Mouse (Mus musculus) stomach, postnatal 0 days (tissue): ENCODE results near the gene Tifab. TPM values are rescaled to one million over a fixed set of nuclear protein-coding genes. Genes with fewer than 3 reads are reported as not detected.

Experiments
- ATAC-seq: fragments of 200-750 bp; cut with Nextera tagmentation; 2 replicates; pipeline ENCODE4 v1.8.0; 2017; ENCODE audit not compliant: low FRiP score, low TSS enrichment
- DNase-seq: peaks from one replicate; pipeline ENCODE4 v3.0.0-alpha.2; 2016; ENCODE audit warnings: low spot score
- H3K27ac ChIP-seq: fragments of 300-500 bp; sonication (generic); replicated peaks from 2 replicates; pipeline ENCODE4 v1.5.1; 2014; ENCODE audit warnings: mild to moderate bottlenecking, control low read depth
- H3K27me3 ChIP-seq: fragments of 300-500 bp; sonication (generic); 2 replicates; pipeline ENCODE4 v1.6.1; 2014; ENCODE audit warnings: low read length; ENCODE audit not compliant: control insufficient read depth, insufficient read depth
- H3K36me3 ChIP-seq: fragments of 300-500 bp; sonication (generic); 2 replicates; pipeline ENCODE4 v1.6.1; 2014; ENCODE audit warnings: low read length, mixed read lengths; ENCODE audit not compliant: control insufficient read depth, insufficient read depth
- H3K4me1 ChIP-seq: fragments of 300-500 bp; sonication (generic); replicated peaks from 2 replicates; pipeline ENCODE4 v1.6.1; 2014; ENCODE audit warnings: antibody characterized with exemption; ENCODE audit not compliant: control insufficient read depth, insufficient read depth
- H3K4me2 ChIP-seq: fragments of 300-500 bp; sonication (generic); replicated peaks from 2 replicates; pipeline ENCODE4 v1.6.1; 2014; ENCODE audit warnings: low read depth, mild to moderate bottlenecking, control low read depth, moderate library complexity
- H3K4me3 ChIP-seq: fragments of 300-500 bp; sonication (generic); 2 replicates; pipeline ENCODE4 v1.5.1; 2014; ENCODE audit warnings: low read depth, low read length, control low read depth
- H3K9ac ChIP-seq: fragments of 300-500 bp; sonication (generic); 2 replicates; pipeline ENCODE4 v1.6.1; 2014; ENCODE audit warnings: mild to moderate bottlenecking, low read length, control low read depth, mixed read lengths
- H3K9me3 ChIP-seq: fragments of 300-500 bp; sonication (generic); 2 replicates; pipeline ENCODE4 v1.6.1; 2016; ENCODE audit warnings: low read length; ENCODE audit not compliant: control insufficient read depth
- CTCF ChIP-seq: IDR thresholded peaks from 2 replicates; pipeline ENCODE4 v1.5.1; 2016; ENCODE audit warnings: antibody characterized with exemption, low read depth, mild to moderate bottlenecking, moderate library complexity
- EP300 ChIP-seq: optimal IDR thresholded peaks from 2 replicates; pipeline ENCODE3; 2016; ENCODE audit warnings: antibody characterized with exemption
- WGBS: fragments of 180-500 bp; shearing (Covaris S2); extraction: QIAGEN DNeasy Blood & Tissue Kit; methylation state at CpG from one replicate; pipeline ENCODE4 v1.1.7; 2014; 5-methylcytosine and 5-hydroxymethylcytosine counted together
- polyA plus RNA-seq: library from polyadenylated mRNA; unstranded; fragments of >200 nt; fragmentation: Nextera tagmentation; extraction: Ambion mirVana; gene quantifications from 2 replicates; pipeline ENCODE4 v1.2.1, GENCODE M21; 2015

Gene Tifab
- polyA plus RNA-seq, 1 experiment from 2014 or later, result 2.4 TPM

DNA sequence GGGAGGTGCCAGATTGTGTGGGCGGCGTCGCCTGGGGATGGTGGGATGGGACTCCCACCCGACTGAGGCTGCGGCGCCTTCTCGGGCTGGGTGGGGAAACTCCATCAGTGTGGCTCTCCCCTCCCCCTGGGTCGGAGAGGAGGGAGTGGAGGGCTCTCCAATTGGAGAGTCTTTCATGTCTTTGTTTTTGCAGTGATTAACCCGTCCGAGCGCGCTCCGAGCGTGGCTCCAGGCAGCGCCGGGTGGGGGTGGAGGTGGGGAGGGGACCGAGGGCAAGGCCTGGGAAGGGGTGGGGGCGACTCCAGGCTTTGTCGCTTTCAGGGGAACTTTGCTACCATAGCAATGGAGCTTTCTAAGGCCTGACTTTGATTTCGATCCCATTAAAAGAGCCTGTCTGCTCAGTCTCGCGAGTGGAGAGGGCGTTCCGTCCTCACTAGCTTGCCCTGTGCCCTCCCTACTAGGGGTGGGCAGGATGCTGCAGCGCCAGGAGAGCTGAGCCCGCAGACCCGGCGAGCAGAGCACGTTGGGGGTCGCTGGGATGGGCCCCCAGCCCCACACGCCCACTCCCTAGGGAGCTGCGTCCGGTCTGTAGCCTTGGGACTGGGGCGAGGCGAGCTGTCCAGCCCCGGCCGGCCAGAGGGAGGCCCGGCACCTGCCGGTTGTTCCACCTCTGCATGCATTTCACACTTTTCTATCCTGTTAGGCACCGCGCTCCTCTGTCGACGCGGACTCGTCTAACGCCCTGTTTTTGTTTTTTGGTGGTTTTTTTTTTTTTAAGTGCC is 42.6 kb upstream of the Tifab start:
- peak overlapping the region; percentile 35 for H3K4me3 ChIP-seq
- H3K27ac ChIP-seq, result no peak overlapping the region
- peak; percentile 22 for DNase-seq
- H3K4me1 ChIP-seq, result 0 out of 2 replicates have a peak, but pooled peaks cover 2% of the 10 kb centered on the region
- H3K27me3 ChIP-seq, result 0 out of 2 replicates have a peak, but pooled peaks cover 2% of the 10 kb centered on the region
- H3K9ac ChIP-seq, result peak overlapping the region; percentile 47
- WGBS, result 1% methylated on average over 46 of the region's 46 CpGs
- no peak for ATAC-seq
- TF ChIP-seq CTCF, result no peak
- no peak for TF ChIP-seq EP300
- peak overlapping the region; percentile 60 for H3K4me2 ChIP-seq
- H3K36me3 ChIP-seq, result no peaks in the 10 kb centered on the region
- H3K9me3 ChIP-seq, result no peaks in the 10 kb centered on the region

DNA sequence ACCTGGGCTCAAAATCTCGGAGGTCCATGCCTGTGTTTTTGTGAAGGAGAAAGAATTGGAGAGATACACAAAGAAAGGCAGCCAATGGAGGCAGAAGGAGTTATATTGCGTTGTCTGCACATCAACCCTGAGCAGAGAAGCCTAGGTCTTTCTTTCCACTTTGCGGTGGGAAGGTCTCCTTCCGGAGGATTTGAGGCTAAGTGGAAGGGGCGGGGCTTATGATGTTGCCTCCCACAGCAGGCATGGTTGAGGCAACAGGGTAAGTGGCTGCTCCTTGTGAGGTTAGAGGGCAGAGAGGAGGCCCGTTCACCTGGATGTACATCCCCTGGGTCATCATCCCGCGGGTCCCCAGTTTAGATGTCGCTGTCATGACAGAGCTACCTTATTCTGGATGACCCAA is 40.6 kb upstream of the Tifab start:
- Histone ChIP-seq H3K9ac (no peak overlapping the region), H3K9me3 (no peaks in the 10 kb centered on the region), H3K27ac (no peak overlapping the region), H3K36me3 (no peaks in the 10 kb centered on the region), H3K4me1 (0 out of 2 replicates have a peak, but pooled peaks cover 2% of the 10 kb centered on the region), H3K4me3 (no peak overlapping the region), H3K27me3 (0 out of 2 replicates have a peak, but pooled peaks cover 2% of the 10 kb centered on the region), H3K4me2 (no peak overlapping the region)
- TF ChIP-seq EP300 (no peak), CTCF (no peak)
- ATAC-seq, result no peak
- DNase-seq, result no peak
- WGBS, result 56% methylated on average over 9 of the region's 9 CpGs

DNA sequence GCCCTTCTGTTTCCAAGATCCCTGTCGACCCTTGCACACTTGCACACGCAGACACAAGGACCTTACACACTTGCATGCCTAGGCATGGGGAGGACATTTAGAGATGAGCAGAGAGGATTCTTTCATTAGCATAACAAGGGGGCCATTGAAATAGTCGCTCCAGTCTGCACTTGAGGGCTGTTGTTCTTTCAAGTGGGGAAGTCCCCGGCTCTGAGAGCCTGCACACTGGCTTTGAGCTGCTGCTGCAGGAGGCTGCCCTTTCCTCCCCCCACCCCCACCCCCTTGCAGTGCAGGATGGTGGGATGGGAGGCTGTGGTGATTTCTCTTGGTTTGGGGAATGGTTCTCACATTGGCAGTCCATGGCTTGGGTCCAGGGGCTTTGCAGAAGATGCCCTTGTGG is 37.4 kb upstream of the Tifab start:
- Histone ChIP-seq H3K9me3 (no peaks in the 10 kb centered on the region), H3K4me2 (no peak overlapping the region), H3K27me3 (no peaks in the 10 kb centered on the region), H3K27ac (no peak overlapping the region), H3K4me1 (no peaks in the 10 kb centered on the region), H3K4me3 (no peak overlapping the region), H3K9ac (no peak overlapping the region), H3K36me3 (no peaks in the 10 kb centered on the region)
- no peak for DNase-seq
- no peak for TF ChIP-seq CTCF
- TF ChIP-seq EP300, result no peak
- ATAC-seq, result no peak
- 32% methylated on average over 4 of the region's 4 CpGs for WGBS

DNA sequence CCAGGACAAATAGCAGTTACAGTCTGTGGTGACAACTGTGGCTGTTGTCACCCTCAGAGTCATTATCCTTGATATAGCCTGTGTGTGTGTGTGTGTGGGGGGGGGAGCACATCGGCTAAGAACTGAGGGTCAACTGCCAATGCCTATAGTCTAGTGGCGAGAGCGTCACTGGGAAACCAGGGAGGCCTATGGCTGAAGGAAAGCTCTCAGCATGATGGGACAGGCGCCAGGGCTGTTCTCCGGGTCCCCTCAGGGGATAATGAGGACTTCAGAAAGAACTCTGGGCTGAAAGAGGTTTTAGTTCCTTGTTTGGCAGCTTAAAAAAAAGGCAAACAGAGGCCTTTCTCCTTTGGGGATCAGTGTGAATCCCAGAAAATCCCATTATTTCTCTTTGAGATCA is 35.9 kb upstream of the Tifab start:
- no peak for DNase-seq
- TF ChIP-seq EP300 (no peak), CTCF (no peak)
- Histone ChIP-seq H3K27me3 (no peaks in the 10 kb centered on the region), H3K36me3 (no peaks in the 10 kb centered on the region), H3K9ac (no peak overlapping the region), H3K4me1 (no peaks in the 10 kb centered on the region), H3K4me3 (no peak overlapping the region), H3K27ac (no peak overlapping the region), H3K9me3 (no peaks in the 10 kb centered on the region), H3K4me2 (no peak overlapping the region)
- ATAC-seq, result no peak
- WGBS, result 47% methylated on average over 5 of the region's 5 CpGs

DNA sequence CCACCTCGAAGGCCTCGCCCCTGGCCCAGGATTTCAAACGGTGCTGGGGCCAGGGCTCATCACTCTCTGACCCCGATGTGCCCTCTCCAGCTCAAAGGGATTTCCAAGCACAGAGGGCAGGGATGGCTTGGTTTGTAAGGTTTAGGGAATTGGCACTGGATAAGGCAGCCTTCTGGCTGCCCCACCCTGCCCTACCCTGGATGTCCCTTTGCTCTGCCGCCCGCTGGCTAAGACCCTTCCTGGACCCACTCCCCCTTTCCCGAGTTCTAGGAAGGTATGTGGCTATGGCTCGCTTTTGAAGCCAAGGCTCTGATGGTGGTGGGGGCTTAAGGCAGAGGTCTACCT is 30.4 kb upstream of the Tifab start:
- H3K4me2 ChIP-seq, result peak overlapping the region; percentile 41
- no peaks in the 10 kb centered on the region for H3K4me1 ChIP-seq
- TF ChIP-seq CTCF (no peak), EP300 (no peak)
- H3K9ac ChIP-seq, result no peak overlapping the region
- H3K27ac ChIP-seq, result no peak overlapping the region
- H3K36me3 ChIP-seq, result no peaks in the 10 kb centered on the region
- H3K9me3 ChIP-seq, result no peaks in the 10 kb centered on the region
- H3K4me3 ChIP-seq, result 0 out of 2 replicates have a peak overlapping the region, but pooled peaks have one; percentile 13
- 28% methylated on average over 8 of the region's 8 CpGs for WGBS
- ATAC-seq (no peak), DNase-seq (no peak)
- no peaks in the 10 kb centered on the region for H3K27me3 ChIP-seq

DNA sequence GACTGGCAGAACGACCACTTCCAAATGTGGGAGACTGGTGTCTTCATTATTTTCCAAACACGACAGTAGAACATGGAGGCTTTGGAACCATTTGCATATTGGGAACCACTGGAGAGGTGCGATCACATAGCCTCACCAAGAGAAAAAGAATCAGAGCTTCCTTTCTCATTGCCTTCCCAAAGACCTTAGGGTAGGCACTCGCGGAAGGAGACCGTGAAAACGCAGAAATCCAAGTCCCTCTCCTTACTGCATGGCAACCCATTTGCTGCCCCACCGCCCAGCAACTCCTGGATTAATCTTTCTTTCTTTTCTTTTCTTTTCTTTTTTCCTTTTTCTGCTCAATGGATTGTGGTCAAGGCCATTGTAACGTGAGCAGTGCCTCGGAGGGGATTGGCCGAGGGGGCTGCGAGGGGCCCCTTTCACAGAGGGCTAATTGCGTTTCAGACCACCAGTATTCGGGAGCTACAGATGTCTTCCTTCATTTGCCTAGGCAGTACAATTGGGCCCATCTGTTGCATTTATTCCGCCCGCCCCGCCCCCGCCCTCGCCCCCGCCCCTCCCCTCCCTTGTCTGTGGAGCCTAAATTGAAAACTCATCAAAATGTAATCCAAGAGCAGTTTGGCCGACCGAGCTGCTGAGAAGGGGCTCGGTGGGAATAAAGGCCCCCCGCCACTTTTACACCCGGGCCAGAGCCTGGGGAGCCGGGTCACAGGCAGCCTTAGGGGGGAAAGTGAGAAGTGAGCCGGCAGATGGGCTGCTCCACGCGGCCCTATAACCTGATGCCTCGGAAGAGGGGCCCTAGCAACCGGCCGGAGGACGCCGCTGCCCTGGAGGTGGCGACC is 29.8 kb upstream of the Tifab start:
- TF ChIP-seq EP300, result no peak
- no peak for TF ChIP-seq CTCF

More for the DNA sequence above, 29.8 kb upstream of the Tifab start:
- H3K4me1 ChIP-seq, result no peaks in the 10 kb centered on the region
- ATAC-seq (no peak), DNase-seq (no peak)
- peak overlapping the region; percentile 41 for H3K4me2 ChIP-seq
- 0 out of 2 replicates have a peak overlapping the region, but pooled peaks have one; percentile 13 for H3K4me3 ChIP-seq
- H3K27me3 ChIP-seq, result no peaks in the 10 kb centered on the region
- H3K36me3 ChIP-seq, result no peaks in the 10 kb centered on the region
- H3K9ac ChIP-seq, result no peak overlapping the region
- no peaks in the 10 kb centered on the region for H3K9me3 ChIP-seq
- 12% methylated on average over 35 of the region's 35 CpGs for WGBS
- no peak overlapping the region for H3K27ac ChIP-seq
